Mouse (Mus musculus) fibroblast of lung, adult 2 months (primary cell): ENCODE data around the gene Lipc.
"Not testable (repeated sequence)": the region's sequence is repeated elsewhere in the genome, so short reads cannot be mapped to it uniquely, and the experiment has no call there.

Experiments used
- DNase-seq: peaks from one replicate; pipeline ENCODE4 v3.0.0-alpha.2; 2011; ENCODE audit warnings: low read depth

Lipc gene

GRCm38 (mm10) chr9:70855868-70856267 lies 96.2 kb downstream of the Lipc start:
- DNase-seq: no peak

GRCm38 (mm10) chr9:70854950-70855349 lies 97.1 kb downstream of the Lipc start:
- DNase-seq: no peak

- not testable (repeated sequence) for DNase-seq
Measured at GRCm38 (mm10) chr9:70853081-70853480, 98.9 kb downstream of the Lipc start.

GRCm38 (mm10) chr9:70851533-70851932 lies 100.5 kb downstream of the Lipc start:
- no peak for DNase-seq

GRCm38 (mm10) chr9:70848135-70848770 lies 103.8 kb downstream of the Lipc start:
- DNase-seq: peak; percentile 17

- DNase-seq: peak; percentile 53
Measured at GRCm38 (mm10) chr9:70847627-70848051, 104.4 kb downstream of the Lipc start.

GRCm38 (mm10) chr9:70843270-70843669 lies 108.8 kb downstream of the Lipc start:
- DNase-seq: no peak

GRCm38 (mm10) chr9:70842300-70842941 lies 109.6 kb downstream of the Lipc start:
- DNase-seq: peak; percentile 23

- DNase-seq: no peak
Measured at GRCm38 (mm10) chr9:70841426-70842215, 110.4 kb downstream of the Lipc start.

GRCm38 (mm10) chr9:70840861-70841341 lies 111.1 kb downstream of the Lipc start:
- no peak for DNase-seq

- DNase-seq: no peak
Measured at GRCm38 (mm10) chr9:70838132-70838911, 113.7 kb downstream of the Lipc start.

GRCm38 (mm10) chr9:70834730-70835154 lies 117.3 kb downstream of the Lipc start:
- DNase-seq: peak; percentile 99

GRCm38 (mm10) chr9:70834217-70834616 lies 117.8 kb downstream of the Lipc start:
- DNase-seq: no peak

GRCm38 (mm10) chr9:70833111-70833908 lies 118.7 kb downstream of the Lipc start:
- DNase-seq: no peak

GRCm38 (mm10) chr9:70832231-70832630 lies 119.8 kb downstream of the Lipc start:
- DNase-seq: no peak

- no peak for DNase-seq
Measured at GRCm38 (mm10) chr9:70830844-70831529, 121.0 kb downstream of the Lipc start.

- DNase-seq: no peak
Measured at GRCm38 (mm10) chr9:70829784-70830488, 122.1 kb downstream of the Lipc start.

GRCm38 (mm10) chr9:70827911-70828310 lies 124.1 kb downstream of the Lipc start:
- DNase-seq: no peak

- no peak for DNase-seq
Measured at GRCm38 (mm10) chr9:70824103-70824502, 127.9 kb downstream of the Lipc start.

- no peak for DNase-seq
Measured at GRCm38 (mm10) chr9:70818739-70819138, 133.3 kb downstream of the Lipc start.
